Mouse (Mus musculus) liver, postnatal 0 days (tissue): ENCODE measurements around the gene Prss42.

Source experiments
- CTCF ChIP-seq: sonication (generic); IDR thresholded peaks from 2 replicates; pipeline ENCODE4 v1.5.1; 2016; ENCODE audit warnings: antibody characterized with exemption, low read depth
- EP300 ChIP-seq: IDR thresholded peaks from 2 replicates; pipeline ENCODE4 v1.6.1; 2016; ENCODE audit warnings: antibody characterized with exemption, low read depth, mild to moderate bottlenecking

GRCm38 (mm10) chr9:110783611-110784010, 14.4 kb upstream of the Prss42 start:
- TF ChIP-seq CTCF (no peak), EP300 (no peak)
